Mouse (Mus musculus) kidney, adult 2 months (tissue): ENCODE results near the gene Col4a4.

ENCODE experiments used
- CTCF ChIP-seq: fragments of 200-500 bp; conservative IDR thresholded peaks from 2 replicates; pipeline ENCODE4 v1.5.1; 2011; ENCODE audit warnings: low read depth, mild to moderate bottlenecking, control low read depth, low read length, moderate library complexity, mixed read lengths; ENCODE audit not compliant: insufficient read depth, insufficient read length
- POLR2A ChIP-seq: fragments of 200-500 bp; IDR thresholded peaks from one replicate; pipeline ENCODE4 v1.6.1; 2011; ENCODE audit warnings: low read depth, low read length, control low read depth

DNA sequence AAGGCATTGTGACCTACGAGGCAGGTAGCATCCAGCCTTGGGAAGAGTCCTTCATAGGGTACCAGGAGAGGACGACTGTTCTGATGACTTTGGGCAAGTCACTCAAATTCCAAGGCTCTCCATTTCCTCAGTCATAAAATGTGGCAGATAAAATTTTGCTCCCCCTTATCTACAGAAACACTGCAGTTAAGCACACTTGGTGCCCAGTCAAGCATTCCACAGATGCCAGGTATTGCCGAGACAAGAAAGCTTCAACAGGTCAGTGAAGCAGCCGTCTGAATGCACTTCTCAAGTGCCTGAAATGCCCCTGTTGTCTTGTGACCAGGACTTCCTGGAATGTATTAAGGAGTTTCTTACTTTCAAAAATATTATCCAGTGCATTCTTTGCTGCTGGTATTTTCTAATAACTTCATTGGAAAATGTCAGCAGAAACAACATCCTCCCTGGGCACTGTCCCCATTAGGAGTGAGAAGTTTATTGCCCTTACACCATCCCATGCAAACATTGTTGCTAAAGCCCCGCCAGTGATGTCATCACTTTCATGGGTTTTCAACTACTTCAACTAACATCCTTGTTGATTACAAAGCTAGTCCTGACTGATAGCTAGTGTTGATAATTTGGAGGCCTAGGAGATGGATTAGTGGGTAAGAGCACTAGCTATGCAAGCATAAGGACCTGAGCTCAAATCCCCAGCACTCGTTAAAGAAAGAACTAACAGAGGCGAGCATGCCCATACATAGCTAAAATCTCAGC is 16.7 kb upstream of the Col4a4 start:
- TF ChIP-seq CTCF (no peak), POLR2A (no peak)
